Mouse (Mus musculus) thymus, adult 2 months (tissue): ENCODE results near the gene Arpc4. TPM values are rescaled to one million over a fixed set of nuclear protein-coding genes. Genes with fewer than 3 reads are reported as not detected.
"Not testable (repeated sequence)": the region's sequence is repeated elsewhere in the genome, so short reads cannot be mapped to it uniquely, and the experiment has no call there.

Source experiments
- DNase-seq: peaks from one replicate; pipeline ENCODE4 v3.0.0; 2021
- H3K27ac ChIP-seq: fragments of 200-500 bp; 2 replicates; pipeline ENCODE4 v1.5.1; 2012; ENCODE audit warnings: low read length, control low read depth; ENCODE audit not compliant: control insufficient read depth, insufficient read depth
- H3K27me3 ChIP-seq: fragments of 200-500 bp; 2 replicates; pipeline ENCODE4 v1.6.1; 2012; ENCODE audit warnings: mild to moderate bottlenecking, low read length, moderate library complexity, mixed read lengths; ENCODE audit not compliant: control insufficient read depth, insufficient read depth
- H3K36me3 ChIP-seq: fragments of 200-500 bp; 2 replicates; pipeline ENCODE4 v1.6.1; 2012; ENCODE audit warnings: mild to moderate bottlenecking, low read length, moderate library complexity; ENCODE audit not compliant: control insufficient read depth, insufficient read depth
- H3K4me1 ChIP-seq: fragments of 200-500 bp; replicated peaks from 2 replicates; pipeline ENCODE4 v1.6.1; 2012; ENCODE audit warnings: low read length; ENCODE audit not compliant: control insufficient read depth, insufficient read depth
- H3K4me3 ChIP-seq: fragments of 200-500 bp; 2 replicates; pipeline ENCODE4 v1.5.1; 2012; ENCODE audit warnings: mild to moderate bottlenecking, low read length, control low read depth, moderate library complexity; ENCODE audit not compliant: control insufficient read depth, insufficient read depth
- CTCF ChIP-seq: fragments of 200-500 bp; IDR thresholded peaks from 2 replicates; pipeline ENCODE4 v1.5.1; 2012; ENCODE audit warnings: mild to moderate bottlenecking, control low read depth, low read length, moderate library complexity, borderline replicate concordance; ENCODE audit not compliant: control insufficient read depth, poor library complexity, insufficient read depth; ENCODE audit errors: extremely low read depth
- POLR2A ChIP-seq: fragments of 200-500 bp; IDR thresholded peaks from 2 replicates; pipeline ENCODE4 v1.6.1; 2012; ENCODE audit warnings: mild to moderate bottlenecking, low read length, control low read depth, moderate library complexity; ENCODE audit not compliant: control insufficient read depth, poor library complexity, insufficient read depth; ENCODE audit errors: extremely low read depth
- WGBS: fragments of 180-500 bp; shearing (Covaris S2); methylation state at CpG from one replicate; pipeline ENCODE4 v1.1.7; 2018; 5-methylcytosine and 5-hydroxymethylcytosine counted together
- polyA plus RNA-seq: library from polyadenylated mRNA; depleted of rRNA; stranded (reverse); fragments of >200 nt; gene quantifications from 2 replicates; pipeline ENCODE4 v1.2.3, GENCODE M21; 2012; rRNA removed

Arpc4 gene
- 118 and 120 TPM in 2 replicates for polyA plus RNA-seq

DNA sequence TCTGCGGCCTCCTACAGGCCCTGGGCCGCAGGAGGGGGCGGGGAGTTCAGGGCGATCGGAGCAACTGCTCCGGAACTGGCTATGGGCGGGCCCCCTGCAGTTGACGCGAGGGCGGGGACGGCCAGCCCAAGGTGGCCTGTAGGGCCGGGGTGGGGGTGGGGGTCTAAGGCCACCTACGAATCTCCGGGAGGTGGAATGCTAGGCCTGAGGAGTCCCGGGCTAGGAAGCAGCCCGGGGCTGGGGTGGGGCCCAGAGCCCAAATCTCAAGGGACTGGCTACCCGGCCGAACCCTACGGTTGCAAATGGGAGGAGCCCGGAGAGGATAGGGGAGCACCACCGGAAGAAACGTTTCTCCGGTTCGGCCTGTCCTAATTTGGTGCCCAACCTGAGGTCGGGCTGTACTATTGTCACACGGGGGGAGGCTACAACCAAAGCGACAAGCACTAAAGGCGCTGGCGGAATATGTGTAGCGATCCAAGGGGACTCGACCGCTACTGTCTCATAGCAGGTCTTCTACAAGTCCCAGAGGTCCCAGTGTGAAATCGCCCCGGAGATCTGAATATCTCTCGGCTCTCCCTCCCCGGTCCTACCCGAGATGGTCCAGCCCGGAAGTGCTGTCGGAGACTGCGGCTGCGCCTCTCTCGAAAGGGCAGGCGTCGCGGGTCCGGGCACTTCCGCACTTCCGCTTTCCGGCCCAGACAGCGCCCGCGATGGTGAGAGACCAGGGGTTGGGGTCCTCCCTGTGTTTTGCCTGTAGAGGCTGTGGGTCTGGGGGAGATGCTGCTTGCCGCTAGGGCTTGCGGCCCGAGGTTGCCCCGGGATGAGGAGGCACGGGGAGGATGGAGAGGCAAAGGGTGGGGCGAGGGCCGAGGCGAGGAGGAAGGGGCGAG, at the start of gene Arpc4, which contains the start of gene Tada3:
TSS of gene Arpc4 (plus strand) at position 620 of the 890 bp plus-strand sequence.
TSS of gene Tada3 (minus strand) at position 388 of the 890 bp plus-strand sequence.
- WGBS: under 1% methylated on average over 60 of the region's 61 CpGs
- Histone ChIP-seq H3K27me3 (no peaks in the 10 kb centered on the region), H3K36me3 (peaks cover 32% of the 10 kb centered on the region)

DNA sequence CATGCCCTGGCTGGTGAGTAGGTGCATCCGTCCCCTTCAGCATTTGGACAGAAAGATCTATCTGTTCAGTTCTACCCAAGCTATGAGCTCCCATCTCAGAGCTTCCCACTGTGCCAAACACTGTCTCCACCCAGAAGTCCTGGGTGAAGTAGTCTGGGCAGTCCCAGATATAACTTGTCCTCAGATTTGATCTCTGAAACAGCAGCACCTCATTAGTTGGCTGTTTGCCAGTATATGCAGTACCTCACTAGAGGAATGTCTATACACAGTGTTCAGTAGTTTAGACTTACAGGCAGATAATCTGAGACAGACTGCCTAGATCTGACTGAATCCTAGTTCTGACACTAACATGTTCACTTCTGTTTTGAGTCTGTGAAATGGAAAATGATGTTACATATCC, 48.5 kb upstream of the Arpc4 start:
- Histone ChIP-seq H3K4me3 (no peak overlapping the region), H3K27me3 (no peaks in the 10 kb centered on the region), H3K4me1 (peaks cover 9% of the 10 kb centered on the region), H3K27ac (no peak overlapping the region), H3K36me3 (peaks cover 1% of the 10 kb centered on the region)
- TF ChIP-seq CTCF: no peak
- no peak for TF ChIP-seq POLR2A
- DNase-seq: no peak
- 89% methylated on average over 1 of the region's 1 CpGs for WGBS

More for the DNA sequence above, at the start of gene Arpc4, which contains the start of gene Tada3:
- TF ChIP-seq POLR2A (peak; percentile 72), CTCF (0 out of 2 replicates have a peak, but pooled peaks have one; percentile 50)
- Histone ChIP-seq H3K4me1 (peaks cover 5% of the 10 kb centered on the region; the same call in 1 of the 2 replicates), H3K27ac (peak within 1 kb of the TSS; percentile 83), H3K4me3 (peak within 1 kb of the TSS; percentile 97)
- peak; percentile 91 for DNase-seq

DNA sequence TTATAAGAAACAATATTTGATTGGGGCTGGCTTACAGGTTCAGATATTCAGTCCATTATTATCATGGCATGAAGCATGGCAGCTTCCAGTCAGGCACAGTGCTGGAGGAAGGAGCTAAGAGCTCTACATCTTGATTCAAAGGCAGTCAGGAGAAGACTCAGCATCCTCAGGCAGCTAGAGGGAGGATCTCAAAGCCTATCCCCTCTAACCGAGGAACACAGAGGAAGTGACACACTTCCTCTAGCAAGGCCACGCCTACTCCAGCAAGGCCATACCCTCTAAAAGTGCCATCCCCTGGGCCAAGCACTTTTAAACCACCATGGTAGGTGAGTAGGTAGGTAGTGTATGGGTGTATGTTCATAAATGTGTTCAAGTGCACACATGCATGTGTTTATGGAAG, 47.4 kb upstream of the Arpc4 start:
- Histone ChIP-seq H3K27ac (peak overlapping the region; percentile 9; the same call in 1 of the 2 replicates), H3K27me3 (no peaks in the 10 kb centered on the region), H3K36me3 (no peaks in the 10 kb centered on the region), H3K4me1 (peaks cover 9% of the 10 kb centered on the region), H3K4me3 (no peak overlapping the region)
- TF ChIP-seq CTCF: no peak
- TF ChIP-seq POLR2A: no peak
- peak; percentile 31 for DNase-seq
- WGBS: 7% methylated on average over 2 of the region's 2 CpGs

DNA sequence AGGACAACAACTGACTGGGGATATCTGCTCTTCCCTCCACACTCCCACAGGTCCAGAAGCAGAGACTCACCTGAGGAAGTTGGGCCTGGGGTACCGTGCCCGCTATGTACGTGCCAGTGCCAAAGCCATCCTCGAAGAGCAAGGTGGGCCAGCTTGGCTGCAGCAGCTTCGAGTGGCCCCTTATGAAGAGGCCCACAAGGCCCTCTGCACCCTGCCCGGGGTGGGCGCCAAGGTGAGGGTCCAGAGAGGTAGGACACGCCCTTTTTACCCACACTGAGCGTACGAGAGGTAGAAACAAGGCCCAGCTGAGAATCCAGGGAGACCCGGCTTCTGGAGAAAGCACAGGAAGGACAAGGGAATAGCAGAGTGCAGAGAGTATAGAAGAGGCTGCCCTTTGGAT, 46.2 kb upstream of the Arpc4 start:
- no peak overlapping the region for H3K4me3 ChIP-seq
- 98% methylated on average over 11 of the region's 11 CpGs for WGBS
- H3K4me1 ChIP-seq: peaks cover 3% of the 10 kb centered on the region
- no peak for DNase-seq
- H3K27me3 ChIP-seq: no peaks in the 10 kb centered on the region
- H3K27ac ChIP-seq: no peak overlapping the region
- H3K36me3 ChIP-seq: no peaks in the 10 kb centered on the region
- TF ChIP-seq CTCF (no peak), POLR2A (no peak)

DNA sequence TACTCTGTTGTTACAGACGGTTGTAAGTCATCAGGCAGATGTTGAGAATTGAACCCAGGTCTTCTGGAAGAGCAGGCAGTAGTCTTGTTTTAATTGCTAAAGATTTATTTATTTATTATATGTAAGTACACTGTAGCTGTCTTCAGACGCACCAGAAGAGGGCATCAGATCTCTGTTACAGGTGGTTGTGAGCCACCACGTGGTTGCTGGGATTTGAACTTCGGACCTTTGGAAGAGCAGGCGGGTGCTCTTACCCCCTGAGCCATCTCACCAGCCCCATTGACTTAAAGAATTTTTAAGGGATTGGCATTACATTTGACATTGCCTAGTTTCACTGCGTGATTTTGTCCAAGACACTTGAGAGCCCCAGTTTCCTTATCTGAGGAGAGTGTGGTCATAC, 45.2 kb upstream of the Arpc4 start:
- not testable (repeated sequence) for H3K4me1 ChIP-seq, H3K27ac ChIP-seq, H3K36me3 ChIP-seq, DNase-seq, H3K4me3 ChIP-seq, H3K27me3 ChIP-seq
- 93% methylated on average over 6 of the region's 6 CpGs for WGBS

DNA sequence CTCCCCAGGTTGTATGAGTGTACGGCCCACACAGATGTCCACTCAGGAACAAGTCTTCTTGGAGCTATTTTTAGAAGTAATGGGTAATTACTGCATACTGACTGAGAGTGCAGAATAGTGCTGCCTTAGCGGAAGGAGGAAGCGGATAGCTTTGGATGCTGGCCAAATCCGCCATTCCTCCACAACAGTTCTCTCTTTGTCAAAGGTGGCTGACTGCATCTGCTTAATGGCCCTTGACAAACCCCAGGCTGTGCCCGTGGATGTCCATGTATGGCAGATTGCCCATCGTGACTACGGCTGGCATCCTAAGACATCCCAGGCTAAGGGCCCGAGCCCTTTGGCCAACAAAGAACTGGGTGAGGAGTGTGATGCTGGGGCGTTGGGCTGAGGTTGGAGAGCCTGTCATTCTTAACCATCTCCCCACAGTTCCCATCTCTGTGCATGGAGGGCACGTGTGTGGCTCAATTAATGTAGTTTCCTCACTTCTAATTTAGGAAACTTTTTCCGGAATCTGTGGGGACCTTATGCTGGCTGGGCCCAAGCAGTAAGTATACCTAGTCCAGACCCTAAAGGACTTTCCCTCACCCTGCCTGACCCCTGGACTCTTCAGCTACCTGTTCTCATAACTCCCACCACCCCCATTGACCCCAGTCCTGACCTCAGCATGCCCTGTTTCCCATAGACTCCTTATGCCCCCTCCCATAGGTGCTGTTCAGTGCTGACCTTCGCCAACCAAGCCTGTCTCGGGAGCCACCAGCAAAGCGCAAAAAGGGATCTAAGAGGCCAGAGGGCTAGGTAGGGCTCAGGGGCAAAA, 44.6 kb upstream of the Arpc4 start:
- H3K27me3 ChIP-seq: no peaks in the 10 kb centered on the region
- TF ChIP-seq POLR2A (no peak), CTCF (no peak)
- H3K4me3 ChIP-seq: no peak overlapping the region
- no peaks in the 10 kb centered on the region for H3K36me3 ChIP-seq
- H3K4me1 ChIP-seq: peaks cover 3% of the 10 kb centered on the region
- H3K27ac ChIP-seq: no peak overlapping the region
- WGBS: 94% methylated on average over 14 of the region's 14 CpGs
- no peak for DNase-seq

DNA sequence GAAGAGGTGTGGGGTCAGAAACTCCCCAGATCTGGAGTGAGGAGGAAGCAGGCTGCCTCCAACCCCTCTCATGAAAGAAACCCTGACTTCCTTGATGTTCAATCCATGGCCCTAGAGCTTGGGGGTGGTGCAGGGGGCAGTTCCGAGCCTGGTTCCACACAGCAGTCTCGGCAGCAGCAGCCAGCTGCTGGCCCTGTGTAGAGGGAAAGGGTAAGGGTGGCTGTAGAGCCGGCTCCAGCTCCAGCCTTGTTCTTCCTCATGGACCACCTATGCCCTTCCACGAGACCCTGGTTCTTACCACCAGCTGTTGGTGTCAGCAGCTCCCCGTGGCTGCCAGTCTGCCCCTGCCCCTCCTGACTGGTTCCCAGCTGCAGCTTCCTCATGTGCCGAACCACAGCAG, 43.7 kb upstream of the Arpc4 start:
- no peak for DNase-seq
- 88% methylated on average over 6 of the region's 6 CpGs for WGBS
- Histone ChIP-seq H3K4me1 (peaks cover 3% of the 10 kb centered on the region), H3K4me3 (no peak overlapping the region), H3K27ac (no peak overlapping the region), H3K36me3 (no peaks in the 10 kb centered on the region), H3K27me3 (no peaks in the 10 kb centered on the region)
- TF ChIP-seq CTCF (no peak), POLR2A (no peak)
